Mouse (Mus musculus): ENCODE measurements at regions not wholly inside any gene's neighbourhood (a gene's known extent, or its start where the extent isn't known, plus 50 kb on each side); places are given as distances from the start of the nearest gene placed in this dataset.
A peak's percentile ranks its signal among the peaks of the same experiment; 100 is the strongest.

DNA sequence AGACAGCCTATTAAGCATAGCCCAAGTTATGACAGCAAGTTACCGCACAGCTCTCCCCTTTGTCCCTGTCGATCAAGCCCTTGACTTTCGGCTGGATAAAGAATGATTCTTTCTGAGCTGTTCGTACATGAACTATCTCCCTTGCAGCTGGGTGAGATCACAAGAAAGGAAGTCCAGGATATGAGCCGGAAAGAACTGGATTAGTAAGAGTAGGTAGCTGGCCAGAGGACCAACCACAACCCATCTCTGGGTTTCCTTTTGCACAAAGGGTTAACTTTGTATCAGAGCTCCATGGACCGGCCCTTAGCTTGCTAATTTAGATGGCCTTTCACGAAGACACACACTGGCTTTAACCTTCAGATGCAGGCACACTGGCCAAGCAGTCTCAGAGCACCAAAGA is 153.3 kb upstream of the Spdye4c start:
- intact Hi-C loops (cut with DNase I), result no loop called here

DNA sequence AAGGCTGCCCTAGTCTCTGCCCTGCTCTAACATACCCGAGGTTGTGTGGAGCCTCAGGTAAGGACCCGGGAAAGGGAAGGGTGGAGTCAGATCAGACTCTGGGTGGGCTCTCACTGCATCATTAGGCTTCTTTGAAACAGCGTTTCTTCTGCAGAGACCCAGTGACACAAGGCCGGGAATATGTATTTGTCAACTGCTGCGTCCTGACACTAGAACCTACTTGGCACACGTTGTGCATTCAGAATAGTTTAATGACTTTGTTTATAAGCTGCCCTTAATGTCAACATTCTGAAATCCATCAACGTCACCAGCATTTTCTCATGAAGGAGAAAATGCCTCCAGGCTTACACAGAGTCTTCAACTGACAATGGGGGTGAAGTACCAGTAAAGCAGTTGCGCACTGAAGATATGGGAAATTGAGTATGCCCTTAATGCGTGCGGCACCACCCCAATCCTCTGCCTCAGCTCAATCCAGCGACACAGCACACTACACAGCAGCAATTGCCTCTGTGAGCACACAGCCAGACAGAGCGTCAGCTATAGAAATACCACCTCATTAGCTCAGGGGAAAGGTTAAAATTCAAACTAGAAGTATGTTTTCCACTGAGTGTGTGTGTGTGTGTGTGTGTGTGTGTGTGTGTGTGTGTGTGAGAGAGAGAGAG is 152.7 kb upstream of the Spdye4c start:
- no peak for DNase-seq (ENCODE audit: extremely low spot score in 1 of 2, low spot score in 2 of 2)
- intact Hi-C loops (cut with DNase I), result no loop called here

More for the DNA sequence above, 153.3 kb upstream of the Spdye4c start:
- no peak for DNase-seq (ENCODE audit: extremely low spot score in 1 of 2, low spot score in 2 of 2)

DNA sequence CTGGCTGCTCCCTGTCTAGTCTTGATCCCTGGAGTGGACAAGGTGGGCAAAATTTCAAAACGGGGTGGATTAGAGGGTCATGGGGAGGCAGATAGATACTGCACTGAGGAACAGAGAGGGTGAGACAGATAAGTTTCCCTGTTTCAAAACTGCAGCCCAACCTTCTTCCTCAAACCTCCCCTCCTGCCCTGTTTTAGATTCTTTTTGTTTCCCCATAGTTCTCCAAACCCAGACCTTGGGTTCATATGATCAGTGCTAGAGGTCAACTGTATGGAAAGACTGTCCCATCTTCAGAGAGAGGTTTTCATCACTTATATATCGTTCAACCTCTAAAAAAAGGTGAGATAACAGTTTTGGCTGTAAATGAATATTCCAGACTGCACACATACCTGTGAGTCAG is 152.1 kb upstream of the Spdye4c start:
- intact Hi-C loops (cut with DNase I), result no loop called here
- no peak for DNase-seq (ENCODE audit: extremely low spot score in 1 of 2, low spot score in 2 of 2)

DNA sequence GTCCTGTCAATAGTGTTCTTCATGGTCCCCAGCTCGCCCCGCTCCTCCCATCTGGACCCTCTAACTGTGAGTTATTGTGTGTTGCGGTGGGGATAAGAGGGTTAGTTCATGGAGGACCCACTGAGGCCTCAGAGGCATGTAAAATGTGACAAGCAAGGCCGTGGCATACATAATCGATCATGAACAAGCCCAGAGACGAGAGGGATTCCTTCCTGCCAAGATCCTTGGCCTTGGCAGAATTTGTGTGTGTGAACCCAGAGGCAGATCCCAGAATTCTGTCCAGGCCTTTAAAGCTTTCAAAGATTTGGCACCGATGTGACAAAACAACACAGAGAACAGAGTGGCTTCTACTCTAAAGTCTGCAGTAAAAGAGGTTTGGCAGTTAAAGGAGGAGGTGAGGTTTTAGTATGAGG is 146.4 kb upstream of the Spdye4c start:
- DNase-seq (ENCODE audit: extremely low spot score in 1 of 2, low spot score in 2 of 2), result no peak
- intact Hi-C loops (cut with DNase I), result no loop called here

DNA sequence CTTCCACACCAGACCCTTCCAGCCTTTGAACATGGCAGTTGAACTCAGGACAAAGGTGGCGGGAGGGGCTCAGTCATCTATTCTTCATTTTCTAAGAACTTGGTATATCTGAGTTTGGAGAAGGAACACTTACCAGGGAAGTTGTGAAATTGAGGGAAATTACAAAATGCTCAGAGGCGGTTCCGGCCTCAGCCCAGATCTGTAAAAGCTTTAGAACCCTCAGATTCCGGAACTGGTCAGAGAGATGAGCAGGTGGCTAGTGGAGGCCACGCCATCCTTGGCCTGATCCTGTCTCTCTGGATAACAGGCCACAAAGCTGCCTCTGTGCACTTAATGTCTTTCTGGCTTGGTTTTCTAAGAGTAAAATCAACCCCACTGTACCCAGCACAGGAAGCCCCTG is 145.6 kb upstream of the Spdye4c start:
- intact Hi-C loops (cut with DNase I), result no loop called here
- DNase-seq (ENCODE audit: extremely low spot score in 1 of 2, low spot score in 2 of 2), result no peak

DNA sequence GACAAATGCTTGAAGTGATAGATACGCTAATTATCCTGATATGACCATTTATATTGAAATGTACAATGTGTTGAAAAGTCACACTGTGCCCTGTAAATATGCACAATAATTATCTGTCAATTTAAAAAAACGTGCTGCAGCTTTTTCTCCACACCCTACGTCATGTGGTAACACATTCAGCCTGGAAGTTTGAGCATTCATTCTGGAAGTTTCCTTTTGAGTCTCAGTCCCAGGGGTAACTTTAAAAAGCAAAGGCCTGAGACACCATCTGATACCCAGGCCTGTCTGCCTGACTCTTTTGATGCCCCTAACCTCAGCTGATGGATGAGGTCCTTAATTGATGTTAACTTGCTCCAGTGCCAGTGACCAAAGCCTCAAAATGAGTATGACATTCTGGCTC is 141.7 kb upstream of the Spdye4c start:
- no peak for DNase-seq (ENCODE audit: extremely low spot score in 1 of 2, low spot score in 2 of 2)
- intact Hi-C loops (cut with DNase I), result no loop called here

DNA sequence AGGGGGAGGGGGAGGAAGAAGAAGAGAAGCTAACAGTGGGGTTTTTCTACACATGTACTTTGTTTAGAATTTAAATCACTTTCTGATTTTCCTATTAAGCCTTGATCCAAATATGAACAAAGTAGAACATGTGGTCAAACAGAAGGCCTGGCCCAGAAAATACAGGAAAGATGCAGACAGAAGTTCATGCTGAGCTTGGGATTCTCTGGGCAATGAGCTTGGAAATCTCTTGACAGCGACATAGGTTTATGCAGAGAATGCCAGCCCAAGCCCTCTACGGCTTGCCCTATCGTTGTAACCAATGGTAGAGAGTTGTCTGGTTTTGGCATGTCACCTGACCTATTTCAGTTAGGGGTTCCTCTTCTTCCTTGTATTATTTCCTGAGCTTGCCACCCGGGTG is 141.0 kb upstream of the Spdye4c start:
- intact Hi-C loops (cut with DNase I), result no loop called here

DNA sequence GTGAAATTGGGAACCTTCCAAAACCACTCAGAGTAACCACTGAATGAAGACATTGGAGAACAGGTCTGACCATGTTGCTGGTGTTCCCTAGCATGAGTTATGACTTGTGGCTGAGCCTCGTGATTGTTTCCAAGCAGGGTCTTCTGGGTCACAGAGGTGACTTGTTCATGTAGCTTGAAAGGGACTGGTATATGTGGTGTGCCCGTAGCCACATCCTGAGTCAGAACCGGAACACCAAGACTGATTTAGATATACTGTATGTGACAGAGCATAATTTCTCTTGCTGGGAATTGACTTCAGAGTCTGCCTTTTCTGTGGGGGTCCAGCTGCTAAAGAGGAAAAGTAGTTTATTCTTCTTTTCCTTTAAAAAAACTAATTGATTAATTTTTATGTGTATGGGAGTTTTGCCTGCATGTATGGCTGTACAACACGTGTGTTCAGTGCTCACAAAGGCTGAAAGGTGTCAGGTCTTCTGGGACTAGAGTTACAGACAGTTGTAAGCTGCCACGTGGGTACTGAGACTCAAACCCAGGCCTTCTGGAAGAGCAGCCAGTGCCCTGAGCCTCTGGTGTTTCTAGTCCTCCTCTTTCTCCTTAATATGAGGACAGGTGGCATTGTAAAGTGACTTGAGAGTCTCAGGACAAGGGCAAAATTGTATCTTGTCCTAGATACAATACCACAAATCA is 139.3 kb upstream of the Spdye4c start:
- intact Hi-C loops (cut with DNase I), result no loop called here
- no peak for DNase-seq (ENCODE audit: extremely low spot score in 1 of 2, low spot score in 2 of 2)

More for the DNA sequence above, 141.0 kb upstream of the Spdye4c start:
- DNase-seq (ENCODE audit: extremely low spot score in 1 of 2, low spot score in 2 of 2), result no peak

DNA sequence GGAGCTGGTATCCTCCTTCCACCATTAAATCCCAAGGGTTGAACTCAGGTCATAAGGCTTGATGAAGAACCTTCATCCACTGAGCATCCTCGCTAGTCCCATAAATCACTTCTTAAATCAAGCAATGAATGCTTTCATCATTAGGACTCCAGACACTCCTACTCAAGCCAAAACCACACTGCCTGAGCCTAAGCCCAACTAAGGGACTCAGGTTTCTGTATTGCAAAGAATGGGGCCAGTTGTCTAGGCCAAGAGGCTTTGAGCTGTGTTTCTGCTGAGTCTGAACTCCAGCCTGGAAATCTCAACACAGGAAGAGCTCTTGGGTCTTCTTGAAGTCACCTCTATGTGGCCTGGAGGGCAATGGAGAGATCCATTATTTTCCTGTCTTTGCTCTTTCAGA is 138.4 kb upstream of the Spdye4c start:
- intact Hi-C loops (cut with DNase I), result no loop called here
- no peak for DNase-seq (ENCODE audit: extremely low spot score in 1 of 2, low spot score in 2 of 2)

DNA sequence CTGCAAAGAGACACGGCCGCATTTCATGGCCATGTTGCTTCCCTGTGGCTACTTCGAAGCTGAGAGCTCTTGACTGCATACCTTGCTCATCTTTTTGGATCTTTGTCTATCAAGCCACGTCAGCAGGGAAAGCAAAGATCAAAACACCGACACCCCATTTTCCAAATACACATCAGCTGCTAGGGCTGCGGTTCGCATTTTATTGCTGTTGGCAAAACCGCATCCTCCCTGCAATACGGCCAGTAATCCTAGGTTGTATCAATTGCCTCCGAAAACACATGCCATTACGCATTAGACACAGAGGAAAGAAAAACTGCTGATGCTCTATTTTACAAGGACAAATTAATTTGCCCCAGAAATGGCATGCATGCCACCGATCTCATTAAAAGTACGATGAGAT is 136.5 kb upstream of the Spdye4c start:
- no peak for DNase-seq (ENCODE audit: extremely low spot score in 1 of 2, low spot score in 2 of 2)
- intact Hi-C loops (cut with DNase I), result no loop called here

DNA sequence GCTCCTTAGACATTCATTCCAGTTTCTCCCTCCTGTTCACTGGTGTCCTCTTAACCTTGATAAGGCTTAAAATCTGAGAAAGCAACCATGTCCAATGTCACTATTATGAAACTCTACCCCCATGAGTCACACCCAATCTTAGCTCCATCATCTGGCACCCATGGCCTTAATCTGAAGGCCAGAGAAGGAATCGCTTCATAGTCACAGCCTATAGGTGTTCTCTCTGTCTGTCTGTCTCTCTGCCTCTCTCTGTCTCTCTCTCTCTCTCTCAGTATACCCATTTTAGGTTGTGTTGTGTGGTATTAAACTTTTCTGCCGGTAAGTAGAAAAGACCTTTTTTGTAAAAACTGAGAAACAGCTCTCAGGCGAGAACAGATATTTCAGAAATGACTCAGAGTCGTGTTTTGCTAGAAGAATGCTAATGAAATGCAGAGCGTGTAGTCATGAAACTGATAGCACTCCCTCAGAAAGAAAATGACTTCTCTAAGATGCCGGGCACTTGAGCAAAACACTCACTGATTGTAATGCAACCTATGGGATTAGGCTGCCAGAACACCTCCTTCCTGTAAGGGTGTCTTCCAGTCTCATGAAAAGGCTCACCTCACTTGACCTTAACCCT is 133.3 kb upstream of the Spdye4c start:
- intact Hi-C loops (cut with DNase I), result no loop called here
- DNase-seq (ENCODE audit: extremely low spot score in 1 of 2, low spot score in 2 of 2), result no peak

DNA sequence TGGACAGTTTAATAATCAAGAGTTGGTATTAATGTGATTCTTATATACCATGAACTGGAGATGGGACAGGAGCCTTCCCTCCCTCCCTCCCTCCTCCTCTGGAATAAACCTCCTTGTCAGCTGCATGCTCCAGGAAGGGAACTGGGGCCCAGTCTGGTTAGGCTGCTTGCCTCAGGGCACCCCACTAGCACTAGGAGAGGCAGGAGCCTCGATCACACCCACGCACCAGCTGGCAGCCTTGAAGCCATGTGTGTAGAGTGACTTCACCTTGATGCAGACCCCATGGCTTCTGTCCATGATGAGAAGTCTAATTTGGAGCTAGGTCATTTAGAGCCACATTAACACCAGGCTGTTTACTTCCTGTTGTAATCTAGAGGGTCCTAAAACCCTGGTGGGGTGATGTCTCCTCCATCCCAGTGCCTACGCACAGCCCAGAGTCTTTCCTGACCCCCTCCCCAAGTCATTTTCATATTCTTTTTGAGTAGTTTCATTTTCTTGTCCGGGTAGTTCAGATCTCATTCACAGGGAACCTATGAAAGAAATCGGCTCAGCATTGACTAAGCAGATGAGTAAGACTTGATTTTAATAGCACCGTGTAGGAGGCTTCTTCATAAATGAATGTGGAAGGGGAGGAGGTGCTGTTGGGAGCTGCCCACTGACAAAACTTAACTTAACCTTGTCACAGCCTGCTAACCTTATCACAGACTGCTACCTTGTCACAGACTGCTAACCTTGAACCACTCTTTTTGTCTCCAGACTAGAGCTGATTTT is 125.6 kb upstream of the Spdye4c start:
- DNase-seq (ENCODE audit: extremely low spot score in 1 of 2, low spot score in 2 of 2), result no peak

DNA sequence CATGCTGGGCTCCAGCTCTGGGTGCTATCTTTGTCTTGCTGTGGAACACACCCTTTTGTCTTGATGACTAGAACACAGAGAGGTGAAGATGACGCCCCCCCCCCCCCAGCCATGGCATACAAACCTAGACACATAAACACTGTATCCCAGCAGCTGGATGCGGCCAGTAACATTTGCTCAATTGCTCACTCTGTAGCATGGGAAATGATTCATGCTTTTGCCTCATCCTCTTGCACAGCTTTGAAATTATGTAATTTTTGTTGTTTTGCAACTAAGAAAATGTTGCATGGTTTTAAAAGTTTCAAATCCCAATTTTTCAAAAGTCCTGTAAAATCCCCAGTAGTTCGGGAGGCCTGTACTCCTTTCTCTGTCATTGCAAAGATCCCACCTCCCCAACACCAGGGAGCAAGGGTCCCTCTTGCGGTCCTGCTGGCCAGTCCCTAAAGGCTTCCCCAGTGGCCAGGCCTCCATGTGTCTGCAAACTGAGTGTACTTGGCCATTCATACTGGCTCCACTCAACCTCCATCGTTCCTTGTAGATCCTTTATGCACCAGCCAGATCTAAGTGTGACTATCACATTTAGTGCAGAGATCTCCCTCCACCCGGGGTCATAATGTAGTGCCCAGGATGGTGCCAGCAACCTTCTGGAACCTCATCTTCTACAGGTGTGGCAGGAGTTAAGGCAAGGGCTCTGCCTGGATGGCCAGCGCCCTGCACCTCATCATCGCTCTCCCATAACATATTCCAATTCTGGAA is 123.3 kb upstream of the Spdye4c start:
- intact Hi-C loops (cut with DNase I), result no loop called here
- DNase-seq (ENCODE audit: extremely low spot score in 1 of 2, low spot score in 2 of 2), result no peak

More for the DNA sequence above, 125.6 kb upstream of the Spdye4c start:
- intact Hi-C loops (cut with DNase I), result no loop called here

DNA sequence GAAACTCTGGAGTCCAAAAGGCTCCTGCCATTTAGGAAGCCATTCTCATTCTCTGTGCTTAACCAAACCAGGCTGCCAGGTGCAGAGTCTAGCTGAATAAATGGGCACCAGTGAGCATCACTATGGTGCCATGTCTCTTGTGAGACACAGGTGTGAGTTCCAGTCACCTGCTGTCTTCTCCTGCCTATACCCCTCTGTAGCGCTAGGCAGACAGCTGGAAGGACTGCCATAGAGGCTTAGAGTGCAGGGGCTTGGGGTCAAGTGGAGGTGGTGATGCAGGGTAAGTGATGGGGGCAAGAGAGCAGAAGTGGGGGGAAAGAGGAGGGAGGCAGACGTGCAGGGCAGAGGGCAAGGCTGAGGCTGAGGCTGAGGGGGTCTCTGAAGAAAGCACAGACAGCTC is 122.7 kb upstream of the Spdye4c start:
- intact Hi-C loops (cut with DNase I), result no loop called here
- DNase-seq (ENCODE audit: extremely low spot score in 1 of 2, low spot score in 2 of 2), result no peak

DNA sequence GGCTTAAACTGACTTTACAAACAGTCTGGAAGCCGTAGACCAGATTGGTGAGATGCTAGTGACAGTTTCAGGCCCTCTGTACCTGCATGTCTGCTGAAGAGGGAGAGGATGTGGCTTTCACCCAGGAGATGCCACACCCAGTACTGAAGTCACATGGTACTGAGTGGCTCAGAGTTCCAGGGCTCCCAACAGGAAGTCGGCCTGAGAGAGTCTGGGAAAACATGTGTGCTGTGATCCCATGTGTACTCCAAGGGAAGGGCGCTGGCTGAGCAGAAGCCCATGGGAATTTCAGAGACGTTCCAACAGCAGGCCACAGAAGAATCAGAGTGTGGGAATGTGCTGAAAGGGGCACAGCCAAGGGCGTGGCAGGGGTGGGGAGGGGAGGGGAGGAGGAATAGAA is 120.7 kb upstream of the Spdye4c start:
- intact Hi-C loops (cut with DNase I), result no loop called here
- peak in 1 of 2 experiments; percentile 45 for DNase-seq (ENCODE audit: extremely low spot score in 1 of 2, low spot score in 2 of 2)

DNA sequence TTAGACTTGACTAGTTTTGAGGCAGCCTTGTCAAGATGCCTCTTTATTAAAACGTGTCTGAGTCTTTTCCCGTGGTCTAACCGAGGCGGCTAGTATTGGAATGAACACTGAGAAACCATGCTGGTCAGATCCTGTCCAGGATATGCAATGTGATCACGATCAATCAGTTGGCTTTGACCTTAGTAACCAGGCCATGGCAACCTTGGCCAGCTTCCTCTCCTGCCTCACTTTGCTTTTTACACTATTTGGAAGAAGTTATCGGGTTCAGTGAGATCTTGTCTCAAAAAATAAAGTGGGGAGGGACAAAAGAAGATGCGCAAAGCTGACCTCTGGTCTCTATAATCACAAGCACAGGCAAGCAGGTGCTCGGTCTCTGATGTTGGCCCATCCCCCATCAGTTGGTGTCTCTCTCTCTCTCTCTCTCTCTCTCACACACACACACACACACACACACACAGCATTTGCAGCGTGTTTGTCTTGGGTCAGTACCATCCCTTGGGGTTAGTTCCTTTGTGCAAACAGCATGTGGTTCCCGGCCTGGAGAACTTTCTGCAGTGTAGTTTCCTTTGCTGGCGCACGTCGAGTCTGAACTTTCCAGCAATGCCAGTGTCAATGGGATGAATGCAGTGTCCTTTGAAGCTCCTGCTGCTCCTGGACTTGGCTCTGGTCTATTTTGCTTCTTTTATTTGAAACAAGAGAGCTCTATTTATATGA is 117.6 kb upstream of the Spdye4c start:
- intact Hi-C loops (cut with DNase I), result no loop called here
- DNase-seq (ENCODE audit: extremely low spot score in 1 of 2, low spot score in 2 of 2), result peak in 1 of 2 experiments; percentile 69

DNA sequence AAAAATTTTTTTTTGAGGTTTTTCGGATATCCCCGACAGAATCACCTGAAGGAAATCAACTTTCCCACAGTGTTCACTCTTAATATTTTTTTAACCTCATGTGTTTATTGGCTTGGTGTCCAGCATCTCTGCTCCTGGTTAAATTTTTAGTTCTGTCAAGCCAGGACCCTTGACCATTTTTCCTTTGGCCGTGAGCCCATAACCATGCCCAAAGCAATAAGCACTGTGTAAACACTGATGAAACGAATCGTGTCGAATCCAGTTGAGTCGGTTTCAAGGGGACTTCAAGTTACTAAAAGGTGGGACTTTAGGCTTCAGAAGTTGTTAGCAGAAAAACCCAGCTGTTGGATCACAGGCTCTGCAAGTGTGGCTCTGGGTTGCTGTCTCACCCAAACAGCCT is 117.0 kb upstream of the Spdye4c start:
- intact Hi-C loops (cut with DNase I), result no loop called here
- DNase-seq (ENCODE audit: extremely low spot score in 1 of 2, low spot score in 2 of 2), result no peak

DNA sequence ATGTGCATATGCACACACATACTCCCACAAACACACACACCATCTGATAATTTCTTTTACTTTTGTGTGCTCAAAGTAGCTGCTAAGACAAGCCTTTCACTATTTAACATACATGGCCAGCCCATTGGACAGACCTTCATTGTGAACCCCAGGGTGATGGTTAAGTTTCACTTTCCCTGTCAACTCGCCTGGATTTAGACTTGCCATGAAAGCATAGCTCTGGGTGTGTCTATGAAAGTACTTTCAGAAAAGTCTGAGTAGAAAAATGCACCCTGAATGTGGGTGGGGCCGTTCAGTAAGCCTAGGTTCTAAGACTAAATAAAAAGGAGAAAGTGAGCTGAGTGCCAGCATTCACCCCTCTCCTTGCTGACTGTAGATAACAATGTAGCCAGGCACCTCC is 113.8 kb upstream of the Spdye4c start:
- DNase-seq (ENCODE audit: extremely low spot score in 1 of 2, low spot score in 2 of 2), result no peak
- intact Hi-C loops (cut with DNase I), result no loop called here
